Mouse (Mus musculus) spleen, adult 2 months (tissue): ENCODE results near the gene Astn2.

ENCODE experiments used
- CTCF ChIP-seq: fragments of 200-500 bp; IDR thresholded peaks from 2 replicates; pipeline ENCODE4 v1.5.1; 2011; ENCODE audit warnings: mild to moderate bottlenecking, inconsistent platforms; ENCODE audit not compliant: insufficient read depth, insufficient read length, insufficient replicate concordance; ENCODE audit errors: extremely low read depth
- POLR2A ChIP-seq: fragments of 200-500 bp; IDR thresholded peaks from 2 replicates; pipeline ENCODE4 v1.6.1; 2011; ENCODE audit warnings: low read depth, low read length, inconsistent platforms

- TF ChIP-seq POLR2A (no peak), CTCF (no peak)
These were observed 684.8 kb downstream of the Astn2 start for GRCm38 (mm10) chr4:65719610-65720009.
